Mouse (Mus musculus): Measurements from ENCODE around the gene Utrn.
"Not testable (repeated sequence)": the region's sequence is repeated elsewhere in the genome, so short reads cannot be mapped to it uniquely, and the experiment has no call there.

Gene Utrn

GRCm38 (mm10) chr10:12694774-12695173 lies 174.4 kb downstream of the Utrn start:
- DNase-seq (ENCODE audit: low spot score in 2 of 2), result no peak

DNA sequence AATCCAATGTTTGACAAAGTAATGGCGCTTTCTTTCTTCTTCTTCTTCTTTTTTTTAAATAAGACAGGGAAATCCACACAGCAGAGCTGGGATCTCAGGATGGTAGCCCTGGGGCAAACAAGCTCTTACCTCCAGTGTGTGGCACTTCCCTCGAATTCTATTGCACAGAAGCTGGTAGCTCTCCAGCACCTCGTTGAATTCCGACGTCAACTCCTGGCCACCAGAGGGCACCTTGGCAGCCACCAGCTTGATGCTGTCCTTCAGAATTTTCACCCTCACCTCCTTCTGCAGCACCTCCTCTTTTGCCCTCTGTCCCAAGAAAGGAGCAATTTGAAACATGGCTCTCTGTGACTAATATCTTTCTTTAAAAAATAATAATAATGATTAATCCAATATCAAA lies 178.6 kb downstream of the Utrn start:
- peak; percentile 31 to 73 for DNase-seq (ENCODE audit: low spot score in 2 of 2)

GRCm38 (mm10) chr10:12685683-12686082 lies 183.5 kb downstream of the Utrn start:
- no peak for DNase-seq (ENCODE audit: low spot score in 2 of 2)

- DNase-seq (ENCODE audit: low spot score in 2 of 2), result no peak
These were observed 185.1 kb downstream of the Utrn start for GRCm38 (mm10) chr10:12684018-12684417.

- no peak for DNase-seq (ENCODE audit: low spot score in 2 of 2)
These were observed 195.9 kb downstream of the Utrn start for GRCm38 (mm10) chr10:12673309-12673708.

- DNase-seq (ENCODE audit: low spot score in 2 of 2), result no peak
These were observed 197.6 kb downstream of the Utrn start for GRCm38 (mm10) chr10:12671608-12672007.

- no peak for DNase-seq (ENCODE audit: low spot score in 2 of 2)
These were observed 207.1 kb downstream of the Utrn start for GRCm38 (mm10) chr10:12662035-12662434.

GRCm38 (mm10) chr10:12658023-12658744 lies 211.0 kb downstream of the Utrn start:
- no peak for DNase-seq (ENCODE audit: low spot score in 2 of 2)

- no peak for DNase-seq (ENCODE audit: low spot score in 2 of 2)
These were observed 216.2 kb downstream of the Utrn start for GRCm38 (mm10) chr10:12652988-12653387.

DNA sequence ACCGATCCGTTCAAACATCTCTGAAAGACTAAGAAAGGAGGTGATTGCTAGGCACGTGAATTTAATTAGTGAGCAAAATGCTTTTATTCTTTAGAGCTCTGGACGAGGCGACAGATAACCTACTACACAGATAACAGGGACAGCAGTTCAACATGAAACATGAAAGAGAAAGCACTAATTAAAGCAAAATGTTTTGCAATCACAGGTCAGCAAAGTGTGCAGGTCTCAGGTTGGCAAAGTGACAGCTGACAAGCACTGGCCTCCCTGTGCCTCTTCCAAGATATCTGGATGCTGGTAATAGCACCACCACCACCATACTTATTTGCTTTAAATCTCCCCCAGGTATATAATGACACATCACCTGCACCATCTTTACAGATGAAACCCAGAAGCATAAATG lies 223.0 kb downstream of the Utrn start:
- DNase-seq (ENCODE audit: low spot score in 2 of 2), result no peak

- no peak for DNase-seq (ENCODE audit: low spot score in 2 of 2)
These were observed 225.8 kb downstream of the Utrn start for GRCm38 (mm10) chr10:12643336-12643735.

DNA sequence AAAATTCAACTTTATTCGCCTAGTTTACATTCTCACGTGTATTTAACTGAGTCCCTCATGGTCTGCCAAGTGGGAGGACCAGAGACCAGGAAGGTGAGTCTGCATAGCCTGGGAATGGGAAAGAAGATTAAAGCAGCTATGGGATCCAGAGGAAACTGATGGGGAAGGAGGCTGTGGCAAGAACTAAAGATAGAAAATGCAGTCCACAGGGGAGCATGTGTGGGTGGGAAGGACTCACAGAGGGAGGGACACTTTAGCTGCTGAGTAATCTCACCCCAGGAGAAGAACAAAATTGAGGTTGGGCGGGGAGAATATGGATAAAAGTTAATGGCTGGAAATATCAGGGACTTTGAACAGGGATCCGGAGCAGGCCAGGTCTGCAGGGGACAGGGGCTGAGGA lies 229.5 kb downstream of the Utrn start:
- no peak for DNase-seq (ENCODE audit: low spot score in 2 of 2)

DNA sequence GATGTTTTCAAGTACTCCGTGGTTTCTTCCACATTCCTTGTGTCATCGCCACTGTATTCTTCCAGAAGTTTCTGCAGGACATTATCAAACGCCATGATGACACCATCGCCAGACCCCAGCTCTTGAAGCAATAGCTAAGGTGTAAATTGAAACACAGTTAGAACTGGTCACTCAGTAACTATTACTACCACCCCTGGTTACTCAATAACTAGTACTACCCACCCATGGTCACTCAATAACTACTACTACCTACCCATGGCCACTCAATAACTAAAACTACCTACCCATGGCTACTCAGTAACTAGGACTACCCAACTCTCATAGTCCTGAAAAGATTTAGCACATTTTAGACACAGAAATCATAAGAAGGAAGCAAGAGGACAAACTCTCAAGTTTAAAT lies 235.2 kb downstream of the Utrn start:
- no peak for DNase-seq (ENCODE audit: low spot score in 2 of 2)

- DNase-seq (ENCODE audit: low spot score in 2 of 2), result no peak
These were observed 238.2 kb downstream of the Utrn start for GRCm38 (mm10) chr10:12630933-12631332.

GRCm38 (mm10) chr10:12618397-12618796 lies 250.8 kb downstream of the Utrn start:
- DNase-seq (ENCODE audit: low spot score in 2 of 2), result no peak

DNA sequence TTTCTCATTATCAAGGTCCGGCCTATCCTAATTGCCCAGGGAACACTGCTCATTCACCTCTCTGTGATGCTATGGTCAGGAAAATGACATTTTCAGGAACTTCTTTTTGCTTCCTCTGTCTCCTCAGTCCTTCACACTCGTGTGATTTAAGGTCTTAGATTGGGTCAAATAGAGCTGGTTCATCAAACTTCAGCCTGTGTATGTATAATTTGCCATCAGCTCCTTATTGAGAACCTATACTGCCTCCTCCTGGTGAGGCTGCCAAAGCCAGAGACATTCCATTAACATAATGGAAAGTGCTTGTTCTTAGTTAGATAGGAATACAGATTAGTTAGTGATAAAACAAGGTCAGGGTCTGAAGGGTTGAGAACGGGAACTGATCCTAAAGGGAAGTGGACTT lies 253.4 kb downstream of the Utrn start:
- DNase-seq (ENCODE audit: low spot score in 2 of 2), result no peak

- DNase-seq (ENCODE audit: low spot score in 2 of 2), result no peak
These were observed 254.5 kb downstream of the Utrn start for GRCm38 (mm10) chr10:12614465-12615199.

- peak in 1 of 2 experiments; percentile 32 for DNase-seq (ENCODE audit: low spot score in 2 of 2)
These were observed 256.8 kb downstream of the Utrn start for GRCm38 (mm10) chr10:12612235-12612863.

- no peak for DNase-seq (ENCODE audit: low spot score in 2 of 2)
These were observed 259.3 kb downstream of the Utrn start for GRCm38 (mm10) chr10:12609896-12610295.

DNA sequence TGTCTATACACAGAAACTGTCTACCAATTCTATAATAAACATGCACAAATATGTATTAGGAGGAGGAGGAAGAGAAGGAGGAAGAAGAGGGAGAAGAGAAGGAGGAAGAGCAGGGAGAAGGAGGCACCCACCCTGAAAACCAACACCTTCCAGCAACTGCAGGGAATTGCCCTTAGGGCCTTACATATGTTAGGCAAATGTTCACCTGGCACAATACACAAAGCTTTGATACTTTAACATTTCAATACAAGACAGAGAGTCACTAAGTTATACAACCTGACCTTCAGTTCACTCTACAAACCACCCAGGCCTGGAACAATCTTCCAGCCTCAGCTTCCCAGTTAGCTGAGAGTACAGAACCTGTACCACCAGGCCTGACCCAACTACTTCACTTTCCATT lies 260.5 kb downstream of the Utrn start:
- no peak for DNase-seq (ENCODE audit: low spot score in 2 of 2)

- DNase-seq (ENCODE audit: low spot score in 2 of 2), result not testable (repeated sequence)
These were observed 262.0 kb downstream of the Utrn start for GRCm38 (mm10) chr10:12607180-12607579.

DNA sequence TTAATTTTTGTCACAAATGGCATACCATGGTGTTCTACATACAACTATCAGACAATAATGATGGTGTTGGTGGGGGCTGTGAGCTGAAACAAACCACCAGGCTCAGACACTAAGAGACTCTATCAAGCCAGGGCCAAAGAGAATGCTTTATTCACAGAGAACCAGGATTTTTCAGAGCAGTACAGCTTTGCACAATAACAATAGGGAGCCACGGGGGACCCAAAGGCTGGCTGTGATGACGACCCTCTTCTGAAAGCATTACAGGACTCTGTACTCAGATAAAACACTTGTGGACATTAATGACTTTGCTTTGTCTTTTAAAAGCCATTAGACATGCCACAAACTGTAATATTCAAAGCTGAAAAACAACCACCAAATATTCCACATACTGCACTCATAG lies 273.8 kb downstream of the Utrn start:
- DNase-seq (ENCODE audit: low spot score in 2 of 2), result no peak

DNA sequence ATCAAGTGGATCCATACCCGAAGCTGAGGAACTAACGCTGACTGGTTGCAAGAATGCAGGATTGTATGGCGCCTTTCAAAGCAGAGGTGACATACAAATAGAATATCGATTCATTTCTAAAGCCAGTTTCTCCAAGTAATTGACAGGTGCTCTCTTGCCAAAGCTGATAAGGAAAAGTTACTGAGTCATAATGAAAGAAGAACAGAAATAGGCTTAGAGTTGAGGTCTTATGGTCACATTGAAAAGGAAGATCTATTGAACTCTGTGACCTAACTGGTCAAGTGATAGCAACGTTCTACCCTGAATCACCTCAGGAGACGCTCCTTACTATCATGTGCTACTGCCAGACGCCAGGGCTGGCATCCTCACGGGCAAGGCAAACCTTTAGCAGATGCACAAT lies 274.2 kb downstream of the Utrn start:
- DNase-seq (ENCODE audit: low spot score in 2 of 2), result no peak

Measured in spleen, postnatal 10 days (tissue).